Mouse (Mus musculus) E14TG2a.4 (cell line): Measurements from ENCODE around the gene Ear2.
"Not testable (repeated sequence)": the region's sequence is repeated elsewhere in the genome, so short reads cannot be mapped to it uniquely, and the experiment has no call there.

Experiments used
- CTCF ChIP-seq: conservative IDR thresholded peaks from 2 replicates; pipeline ENCODE4 v1.5.1; 2014; ENCODE audit warnings: low read length
- NANOG ChIP-seq: IDR thresholded peaks from 2 replicates; pipeline ENCODE4 v1.6.1; 2014; ENCODE audit warnings: borderline replicate concordance, low read length, mixed read lengths

DNA sequence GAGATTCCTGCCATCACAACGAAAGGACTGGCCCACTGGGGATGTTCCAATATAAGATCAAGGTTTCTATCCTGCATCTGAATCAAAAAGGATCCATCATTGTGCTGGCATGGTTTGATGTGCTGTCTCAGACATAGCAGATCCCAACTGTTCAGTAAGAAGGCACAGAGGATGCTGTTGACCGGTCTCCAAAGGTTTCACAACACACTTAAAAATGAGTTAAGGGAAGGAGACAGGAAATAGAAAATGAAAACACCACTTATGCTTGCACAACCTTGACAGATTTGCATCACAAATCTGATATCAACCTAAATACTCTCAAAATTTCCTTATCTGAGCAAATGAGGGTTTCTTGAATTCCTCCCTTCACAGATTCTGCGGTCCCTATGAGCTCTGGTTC lies 31.9 kb upstream of the Ear2 start:
- not testable (repeated sequence) for TF ChIP-seq CTCF, NANOG
